Mouse (Mus musculus) small intestine, adult 2 months (tissue): ENCODE results near the gene Srgap2.

Experiments used
- CTCF ChIP-seq: fragments of 200-500 bp; IDR thresholded peaks from 2 replicates; pipeline ENCODE4 v1.5.1; 2012; ENCODE audit warnings: low read depth, mild to moderate bottlenecking, control low read depth, inconsistent platforms, low read length, moderate library complexity, mixed read lengths; ENCODE audit not compliant: insufficient replicate concordance, insufficient read length; ENCODE audit errors: extremely low read depth
- POLR2A ChIP-seq: fragments of 200-500 bp; IDR thresholded peaks from 2 replicates; pipeline ENCODE4 v1.6.1; 2012; ENCODE audit warnings: low read depth, mild to moderate bottlenecking, control low read depth, inconsistent platforms, low read length, moderate library complexity

GRCm38 (mm10) chr1:131478770-131479305, 48.3 kb downstream of the Srgap2 start:
- no peak for TF ChIP-seq CTCF
- TF ChIP-seq POLR2A: no peak
